ENCODE assay signal across 8 mouse cellular contexts in genomic region chr11:30025144-30025543, GRCm38 (mm10). TPM values are rescaled to one million over a fixed set of nuclear protein-coding genes. Genes with fewer than 3 reads are reported as not detected.
DNase-seq lines count a peak whose midpoint lies in the region; ATAC-seq and TF ChIP-seq lines count a peak whose summit lies in the region.

No protein-coding gene starts in this region.

- H3K9me3 ChIP-seq in liver, embryonic 11.5 days (ENCODE audit: control insufficient read depth, low read length): no peaks in the 10 kb centered on the region
- H3K9me3 ChIP-seq in stomach, postnatal 0 days (ENCODE audit: control insufficient read depth, low read length): no peaks in the 10 kb centered on the region

- 8% methylated on average over 4 of the region's 4 CpGs for WGBS in liver, embryonic 11.5 days
- 7% methylated on average over 4 of the region's 4 CpGs for WGBS in stomach, postnatal 0 days

- no peak for TF ChIP-seq EP300 in stomach, postnatal 0 days (optimal IDR thresholded peaks at IDR 0.05)

- no peak overlapping the region for H3K27ac ChIP-seq in liver, embryonic 11.5 days (ENCODE audit: low read depth, low read length)
- no peak overlapping the region for H3K27ac ChIP-seq in stomach, postnatal 0 days (replicated peaks)

- H3K27me3 ChIP-seq in liver, embryonic 11.5 days (replicated peaks; ENCODE audit: control insufficient read depth, insufficient read depth, low read length): peaks cover 31% of the 10 kb centered on the region
- H3K27me3 ChIP-seq in stomach, postnatal 0 days (ENCODE audit: control insufficient read depth, insufficient read depth, low read length): peaks cover 3% of the 10 kb centered on the region; the same call in 1 of the 2 replicates

- H3K4me3 ChIP-seq in liver, embryonic 11.5 days (ENCODE audit: low read depth, low read length): peak overlapping the region; percentile 61
- H3K4me3 ChIP-seq in stomach, postnatal 0 days (ENCODE audit: low read depth, low read length): peak overlapping the region; percentile 57

- no peaks in the 10 kb centered on the region; the same call in 1 of the 2 replicates for H3K4me1 ChIP-seq in liver, embryonic 11.5 days (replicated peaks; ENCODE audit: control insufficient read depth, insufficient read depth, low read length)
- H3K4me1 ChIP-seq in stomach, postnatal 0 days (replicated peaks; ENCODE audit: control insufficient read depth, insufficient read depth): no peaks in the 10 kb centered on the region

- no peaks in the 10 kb centered on the region for H3K36me3 ChIP-seq in liver, embryonic 11.5 days (ENCODE audit: control insufficient read depth, insufficient read depth, low read length)
- H3K36me3 ChIP-seq in stomach, postnatal 0 days (ENCODE audit: control insufficient read depth, insufficient read depth, low read length): no peaks in the 10 kb centered on the region

- H3K9ac ChIP-seq in liver, embryonic 11.5 days (ENCODE audit: low read depth, low read length): no peak overlapping the region
- no peak overlapping the region; the same call in 1 of the 2 replicates for H3K9ac ChIP-seq in stomach, postnatal 0 days (ENCODE audit: low read length)

- no peak for TF ChIP-seq CTCF in stomach, postnatal 0 days (IDR thresholded peaks at IDR 0.05; ENCODE audit: low read depth)

- ATAC-seq in liver, embryonic 11.5 days (replicated peaks; ENCODE audit: low FRiP score): no peak
- no peak for ATAC-seq in stomach, postnatal 0 days (ENCODE audit: low FRiP score, low TSS enrichment)

- DNase-seq in gastrocnemius, adult 18-20 months (ENCODE audit: low spot score): peak; percentile 2
- no peak for DNase-seq in gastrocnemius, adult 8-10 months (ENCODE audit: low spot score in 2 of 2)
- peak; percentile 6 for DNase-seq in retina, embryonic 14.5 days (ENCODE audit: low spot score)
- no peak for DNase-seq in retina, postnatal 1 day
- no peak for DNase-seq in liver, embryonic 11.5 days (ENCODE audit: low spot score)
- no peak for DNase-seq in stomach, postnatal 0 days (ENCODE audit: low spot score)
- DNase-seq in spleen, adult 12 weeks (ENCODE audit: low spot score): no peak
- DNase-seq in spleen, postnatal 36 days (ENCODE audit: low spot score in 2 of 2): no peak

- H3K4me2 ChIP-seq in liver, embryonic 11.5 days: peak overlapping the region; percentile 89
- H3K4me2 ChIP-seq in stomach, postnatal 0 days (replicated peaks; ENCODE audit: low read depth): peak overlapping the region; percentile 88

RNA-seq across cellular contexts. Expression of gene Eml6, which starts 0.7 kb away (rescaled TPM):
- total RNA-seq in gastrocnemius, adult 18-20 months (2021): under 1 TPM; 0.62 to 0.91 TPM
- total RNA-seq in gastrocnemius, adult 8-10 months (2022): 1 to 10 TPM in 1 of 4 experiments, under 1 TPM in 3; 0.63 to 1.0 (median 0.77) TPM
- polyA plus RNA-seq in liver, embryonic 11.5 days (2014; fragmentation: Nextera tagmentation; extraction: Ambion mirVana): 0.22 and 0.25 TPM in 2 replicates
- 0.39 and 0.44 TPM in 2 replicates for polyA plus RNA-seq in stomach, postnatal 0 days (2015; fragmentation: Nextera tagmentation; extraction: Ambion mirVana)

Comparison
In these comparisons a context has a peak if more than half of its experiments do, and no peak if none do; other contexts are left out.
1. DNase-seq: peak in gastrocnemius, adult 18-20 months (single experiment) and retina, embryonic 14.5 days (single experiment); none in gastrocnemius, adult 8-10 months (0 of 2), retina, postnatal 1 day (single experiment), liver, embryonic 11.5 days (single experiment), stomach, postnatal 0 days (single experiment), spleen, adult 12 weeks (single experiment) and spleen, postnatal 36 days (0 of 2).